Mouse (Mus musculus) C2C12 (cell line): ENCODE measurements around the gene Timp3. TPM values are rescaled to one million over a fixed set of nuclear protein-coding genes. Genes with fewer than 3 reads are reported as not detected.
A peak's percentile ranks its signal among the peaks of the same experiment; 100 is the strongest.

Experiments used
- H3K27me3 ChIP-seq: one replicate; pipeline ENCODE4 v1.6.1; 2011; ENCODE audit not compliant: control insufficient read depth, insufficient read depth, insufficient read length
- H3K36me3 ChIP-seq: one replicate; pipeline ENCODE4 v1.6.1; 2011; ENCODE audit not compliant: control insufficient read depth, insufficient read depth
- H3K4me3 ChIP-seq: one replicate; pipeline ENCODE4 v1.5.1; 2011; ENCODE audit warnings: mild to moderate bottlenecking, control low read depth; ENCODE audit not compliant: poor library complexity, insufficient read depth, severe bottlenecking
- H3K79me2 ChIP-seq: one replicate; pipeline ENCODE4 v1.6.1; 2011; ENCODE audit not compliant: control insufficient read depth, insufficient read depth
- H3K79me3 ChIP-seq: one replicate; pipeline ENCODE4 v1.6.1; 2011; ENCODE audit warnings: low read depth, control low read depth
- H3ac ChIP-seq: one replicate; pipeline ENCODE3; 2011; ENCODE audit warnings: low read depth; ENCODE audit not compliant: control insufficient read depth, insufficient read length
- CEBPB ChIP-seq: IDR thresholded peaks from one replicate; pipeline ENCODE4 v1.6.1; 2011; ENCODE audit warnings: low read depth, mild to moderate bottlenecking, control low read depth, moderate library complexity
- CTCF ChIP-seq: IDR thresholded peaks from one replicate; pipeline ENCODE4 v1.5.1; 2011; ENCODE audit not compliant: control insufficient read depth, insufficient read depth, insufficient read length
- FOSL1 ChIP-seq: IDR thresholded peaks from one replicate; pipeline ENCODE4 v1.8.0; 2011; ENCODE audit warnings: mild to moderate bottlenecking, low read length; ENCODE audit not compliant: poor library complexity, insufficient read depth, severe bottlenecking
- MAX ChIP-seq: IDR thresholded peaks from one replicate; pipeline ENCODE4 v1.6.1; 2011; ENCODE audit warnings: mild to moderate bottlenecking, control low read depth
- MYOD1 ChIP-seq: IDR thresholded peaks from one replicate; pipeline ENCODE4 v1.6.1; 2011; ENCODE audit warnings: low read depth; ENCODE audit not compliant: control insufficient read depth, insufficient read length
- MYOG ChIP-seq: IDR thresholded peaks from one replicate; pipeline ENCODE4 v1.6.1; 2011; ENCODE audit not compliant: control insufficient read depth, insufficient read length; ENCODE audit errors: extremely low read depth
- USF1 ChIP-seq: IDR thresholded peaks from one replicate; pipeline ENCODE4 v1.6.1; 2011; ENCODE audit warnings: low read depth, mild to moderate bottlenecking, control low read depth, moderate library complexity
- polyA plus RNA-seq: library from polyadenylated mRNA; unstranded; fragments of >200 nt; fragmentation: generic; extraction: Trizol; gene quantifications from one replicate; pipeline ENCODE4 v1.2.1, GENCODE M21; 2012; ENCODE audit warnings: missing spikeins

The Timp3 gene
- polyA plus RNA-seq, 1 experiment = 57.7 TPM

- Histone ChIP-seq H3K79me2 (no peaks in the 10 kb centered on the region), H3K4me3 (no peak overlapping the region), H3ac (no peak overlapping the region), H3K27me3 (no peaks in the 10 kb centered on the region), H3K36me3 (no peaks in the 10 kb centered on the region), H3K79me3 (no peaks in the 10 kb centered on the region)
- TF ChIP-seq USF1 (peak; percentile 60), MYOD1 (peak; percentile 59), CTCF (no peak), MAX (no peak)
Measured at GRCm38 (mm10) chr10:86264618-86265017, 35.6 kb upstream of the Timp3 start.

GRCm38 (mm10) chr10:86270254-86270653 lies 29.9 kb upstream of the Timp3 start:
- Histone ChIP-seq H3ac (no peak overlapping the region), H3K79me3 (no peaks in the 10 kb centered on the region), H3K4me3 (no peak overlapping the region), H3K79me2 (no peaks in the 10 kb centered on the region), H3K27me3 (no peaks in the 10 kb centered on the region), H3K36me3 (no peaks in the 10 kb centered on the region)
- TF ChIP-seq CEBPB (peak; percentile 9), USF1 (no peak), CTCF (no peak), MYOD1 (peak; percentile 53)

- Histone ChIP-seq H3K36me3 (no peaks in the 10 kb centered on the region), H3ac (no peak overlapping the region), H3K4me3 (no peak overlapping the region), H3K79me2 (no peaks in the 10 kb centered on the region), H3K27me3 (no peaks in the 10 kb centered on the region), H3K79me3 (no peaks in the 10 kb centered on the region)
- no peak for TF ChIP-seq USF1
- no peak for TF ChIP-seq MYOD1
- TF ChIP-seq CEBPB = no peak
- TF ChIP-seq MYOG = no peak
- TF ChIP-seq MAX = no peak
- no peak for TF ChIP-seq FOSL1
- no peak for TF ChIP-seq CTCF
Measured at GRCm38 (mm10) chr10:86272826-86273225, 27.3 kb upstream of the Timp3 start.

- no peaks in the 10 kb centered on the region for H3K79me3 ChIP-seq
- no peak overlapping the region for H3ac ChIP-seq
- no peaks in the 10 kb centered on the region for H3K27me3 ChIP-seq
- H3K79me2 ChIP-seq = no peaks in the 10 kb centered on the region
- TF ChIP-seq MYOG (no peak), CTCF (no peak), MYOD1 (no peak), CEBPB (no peak), MAX (no peak), USF1 (no peak), FOSL1 (no peak)
- no peak overlapping the region for H3K4me3 ChIP-seq
- H3K36me3 ChIP-seq = no peaks in the 10 kb centered on the region
Measured at GRCm38 (mm10) chr10:86273410-86274191, 26.6 kb upstream of the Timp3 start.

GRCm38 (mm10) chr10:86275585-86275984 lies 24.6 kb upstream of the Timp3 start:
- Histone ChIP-seq H3K36me3 (no peaks in the 10 kb centered on the region), H3K27me3 (no peaks in the 10 kb centered on the region), H3ac (no peak overlapping the region), H3K4me3 (no peak overlapping the region), H3K79me2 (no peaks in the 10 kb centered on the region), H3K79me3 (no peaks in the 10 kb centered on the region)
- TF ChIP-seq CEBPB = no peak

- H3K79me3 ChIP-seq = no peaks in the 10 kb centered on the region
- H3K36me3 ChIP-seq = no peaks in the 10 kb centered on the region
- no peaks in the 10 kb centered on the region for H3K27me3 ChIP-seq
- H3K4me3 ChIP-seq = no peak overlapping the region
- no peak overlapping the region for H3ac ChIP-seq
- TF ChIP-seq CTCF (no peak), FOSL1 (no peak), MAX (no peak)
- no peaks in the 10 kb centered on the region for H3K79me2 ChIP-seq
Measured at GRCm38 (mm10) chr10:86277327-86277726, 22.8 kb upstream of the Timp3 start.
